Mouse (Mus musculus): ENCODE measurements around the gene Rpl26.

DNA sequence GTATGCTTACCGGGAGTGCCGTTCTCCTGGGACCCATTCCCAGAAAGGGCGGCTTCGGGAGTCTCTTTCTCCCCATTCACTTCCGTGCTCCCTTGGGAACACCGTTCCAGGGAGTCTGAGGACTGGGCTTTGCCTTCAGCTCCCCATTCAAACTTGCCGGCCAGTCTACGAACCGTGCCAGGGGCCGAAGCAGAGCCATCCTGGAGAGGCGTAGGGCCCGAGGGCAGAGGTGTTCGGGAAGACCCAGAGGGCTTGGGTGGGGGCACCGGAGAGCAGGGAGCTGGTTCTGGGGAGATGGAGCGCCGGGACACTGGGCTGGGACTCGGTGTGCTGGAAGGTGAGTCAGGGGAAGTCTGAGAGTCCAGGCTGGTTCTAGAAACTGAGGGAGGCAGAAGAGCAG, 53.0 kb downstream of the Rpl26 start:
- TF ChIP-seq POLR2A (IDR thresholded peaks at IDR 0.05; ENCODE audit: extremely low read depth, insufficient read depth, low read length) (no peak), CTCF (IDR thresholded peaks at IDR 0.05; ENCODE audit: extremely low read depth, insufficient read depth, low read length) (no peak)

All from cortical plate, adult 2 months (tissue).